Mouse (Mus musculus) C2C12 (cell line): ENCODE measurements around the gene Zscan12. TPM values are rescaled to one million over a fixed set of nuclear protein-coding genes. Genes with fewer than 3 reads are reported as not detected.

Source experiments
- H3K27me3 ChIP-seq: one replicate; pipeline ENCODE4 v1.6.1; 2011; ENCODE audit not compliant: control insufficient read depth, insufficient read depth, insufficient read length
- H3K36me3 ChIP-seq: one replicate; pipeline ENCODE4 v1.6.1; 2011; ENCODE audit not compliant: control insufficient read depth, insufficient read depth
- H3K4me3 ChIP-seq: one replicate; pipeline ENCODE4 v1.5.1; 2011; ENCODE audit warnings: mild to moderate bottlenecking, control low read depth; ENCODE audit not compliant: poor library complexity, insufficient read depth, severe bottlenecking
- H3K79me2 ChIP-seq: one replicate; pipeline ENCODE4 v1.6.1; 2011; ENCODE audit not compliant: control insufficient read depth, insufficient read depth
- H3K79me3 ChIP-seq: one replicate; pipeline ENCODE4 v1.6.1; 2011; ENCODE audit warnings: low read depth, control low read depth
- H3ac ChIP-seq: one replicate; pipeline ENCODE3; 2011; ENCODE audit warnings: low read depth; ENCODE audit not compliant: control insufficient read depth, insufficient read length
- CTCF ChIP-seq: IDR thresholded peaks from one replicate; pipeline ENCODE4 v1.5.1; 2011; ENCODE audit not compliant: control insufficient read depth, insufficient read depth, insufficient read length
- FOSL1 ChIP-seq: IDR thresholded peaks from one replicate; pipeline ENCODE4 v1.8.0; 2011; ENCODE audit warnings: mild to moderate bottlenecking, low read length; ENCODE audit not compliant: poor library complexity, insufficient read depth, severe bottlenecking
- MAX ChIP-seq: IDR thresholded peaks from one replicate; pipeline ENCODE4 v1.6.1; 2011; ENCODE audit warnings: mild to moderate bottlenecking, control low read depth
- MYOD1 ChIP-seq: IDR thresholded peaks from one replicate; pipeline ENCODE4 v1.6.1; 2011; ENCODE audit warnings: low read depth; ENCODE audit not compliant: control insufficient read depth, insufficient read length
- MYOG ChIP-seq: IDR thresholded peaks from one replicate; pipeline ENCODE4 v1.6.1; 2011; ENCODE audit not compliant: control insufficient read depth, insufficient read length; ENCODE audit errors: extremely low read depth
- microRNA-seq: library from miRNA; unstranded; fragments of <30 nt; microRNA quantifications from one replicate; pipeline ENCODE4, GENCODE M21; 2019; ENCODE audit warnings: borderline microRNAs expressed
- polyA plus RNA-seq: library from polyadenylated mRNA; unstranded; fragments of >200 nt; fragmentation: generic; extraction: Trizol; gene quantifications from one replicate; pipeline ENCODE4 v1.2.1, GENCODE M21; 2012; ENCODE audit warnings: missing spikeins

Zscan12 gene
- polyA plus RNA-seq, 1 experiment, result 3.1 TPM

GRCm38 (mm10) chr13:21417298-21418010, 54.8 kb downstream of the Zscan12 start:
- no peak overlapping the region for H3K4me3 ChIP-seq
- TF ChIP-seq CTCF (no peak), MYOG (no peak), FOSL1 (no peak), MAX (no peak)

DNA sequence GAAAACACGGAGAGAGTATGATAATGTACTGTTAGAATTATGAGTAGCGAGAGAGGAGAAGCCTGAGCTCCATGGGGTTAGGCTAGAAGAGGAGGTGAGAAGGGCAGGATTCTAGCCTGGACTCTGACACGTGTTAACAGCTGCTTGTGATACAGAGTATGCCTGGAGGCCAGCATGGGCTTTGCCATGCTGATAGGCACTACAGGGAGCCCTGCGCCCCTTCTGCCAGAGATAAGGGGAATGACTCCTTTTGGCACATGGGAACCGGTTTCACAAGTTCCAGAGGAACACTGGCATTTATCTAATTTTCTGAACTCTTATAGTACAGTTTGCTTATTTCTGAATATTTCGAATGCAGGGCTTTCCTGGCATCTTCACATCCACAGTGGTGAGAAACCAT, 56.2 kb downstream of the Zscan12 start:
- TF ChIP-seq MYOD1, result peak; percentile 36
- TF ChIP-seq FOSL1, result no peak
- Histone ChIP-seq H3K27me3 (no peaks in the 10 kb centered on the region), H3K79me3 (no peaks in the 10 kb centered on the region), H3K4me3 (no peak overlapping the region), H3K79me2 (no peaks in the 10 kb centered on the region), H3K36me3 (no peaks in the 10 kb centered on the region), H3ac (no peak overlapping the region)

More at GRCm38 (mm10) chr13:21417298-21418010, 54.8 kb downstream of the Zscan12 start:
- H3K79me3 ChIP-seq, result no peaks in the 10 kb centered on the region
- H3K36me3 ChIP-seq, result no peaks in the 10 kb centered on the region
- no peaks in the 10 kb centered on the region for H3K27me3 ChIP-seq
- H3K79me2 ChIP-seq, result no peaks in the 10 kb centered on the region
- no peak overlapping the region for H3ac ChIP-seq

Small RNA genes lying within 50 kb of the gene (microRNA-seq; reads per million reads assigned to microRNA genes)
- gene Mir6942, result 0.20 reads per million

Other genes with a start within 250 kb of the Zscan12 start
- gene Olfr263, start 233.2 kb upstream of the Zscan12 start, polyA plus RNA-seq, result not detected
- gene Olfr1368, start 217.0 kb upstream of the Zscan12 start, polyA plus RNA-seq, result not detected
- gene Trim27, start 183.4 kb upstream of the Zscan12 start, polyA plus RNA-seq, result 105 TPM
- gene Gpx5, start 70.1 kb upstream of the Zscan12 start, polyA plus RNA-seq, result not detected
- gene Gpx6, start 50.7 kb upstream of the Zscan12 start, polyA plus RNA-seq, result not detected
- gene Olfr1367, start 15.9 kb upstream of the Zscan12 start, polyA plus RNA-seq, result not detected
- gene Zkscan3, start 39.9 kb downstream of the Zscan12 start, polyA plus RNA-seq, result 10.2 TPM
- gene Pgbd1, start 78.2 kb downstream of the Zscan12 start, polyA plus RNA-seq, result 0.20 TPM
- gene Zscan26, start 90.9 kb downstream of the Zscan12 start, polyA plus RNA-seq, result 3.5 TPM
- 0.02 TPM for gene Nkapl, start 105.7 kb downstream of the Zscan12 start, polyA plus RNA-seq
- gene Zkscan4, start 116.1 kb downstream of the Zscan12 start, polyA plus RNA-seq, result not detected
- gene Gm10065, start 116.6 kb downstream of the Zscan12 start, polyA plus RNA-seq, result not detected
- 0.23 TPM for gene AK157302, start 132.4 kb downstream of the Zscan12 start, polyA plus RNA-seq
- 22.1 TPM for gene Gm11273, start 138.6 kb downstream of the Zscan12 start, polyA plus RNA-seq
- 0.97 TPM for gene Zkscan8, start 168.3 kb downstream of the Zscan12 start, polyA plus RNA-seq
- 0.02 TPM for gene Olfr1366, start 180.0 kb downstream of the Zscan12 start, polyA plus RNA-seq
- gene Olfr1535, start 197.1 kb downstream of the Zscan12 start, polyA plus RNA-seq, result not detected
- not detected for gene Olfr1364, start 218.9 kb downstream of the Zscan12 start, polyA plus RNA-seq